Mouse (Mus musculus) right cerebral cortex, postnatal 14 days (tissue): Measurements from ENCODE around the gene Grik4.

Source experiments
- DNase-seq: peaks from one replicate; pipeline ENCODE4 v3.0.0; 2022

Gene Grik4

DNA sequence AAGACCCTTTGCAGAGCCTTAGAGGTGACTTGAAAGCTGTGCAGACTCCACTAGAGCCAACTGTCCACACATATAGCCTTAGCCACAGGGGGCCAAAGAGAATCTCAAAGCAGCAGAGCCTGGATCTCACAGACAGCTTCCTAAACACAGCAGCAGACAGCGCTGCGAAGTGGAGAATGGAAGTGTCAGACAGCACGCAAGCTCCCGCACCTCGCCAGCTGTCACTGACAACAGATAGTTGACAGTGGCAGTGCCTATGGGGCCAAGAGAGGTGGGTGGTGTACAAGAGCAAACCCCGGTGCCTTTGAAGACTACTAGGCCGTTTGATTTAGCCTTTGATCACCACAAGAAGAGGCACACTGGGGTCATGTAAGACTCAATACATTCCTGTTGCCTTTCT, 395.3 kb downstream of the Grik4 start:
- DNase-seq: no peak

GRCm38 (mm10) chr9:42544521-42544920, 399.8 kb downstream of the Grik4 start:
- DNase-seq: no peak

GRCm38 (mm10) chr9:42533491-42533890, 410.8 kb downstream of the Grik4 start:
- no peak for DNase-seq

GRCm38 (mm10) chr9:42533041-42533440, 411.3 kb downstream of the Grik4 start:
- DNase-seq: no peak

DNA sequence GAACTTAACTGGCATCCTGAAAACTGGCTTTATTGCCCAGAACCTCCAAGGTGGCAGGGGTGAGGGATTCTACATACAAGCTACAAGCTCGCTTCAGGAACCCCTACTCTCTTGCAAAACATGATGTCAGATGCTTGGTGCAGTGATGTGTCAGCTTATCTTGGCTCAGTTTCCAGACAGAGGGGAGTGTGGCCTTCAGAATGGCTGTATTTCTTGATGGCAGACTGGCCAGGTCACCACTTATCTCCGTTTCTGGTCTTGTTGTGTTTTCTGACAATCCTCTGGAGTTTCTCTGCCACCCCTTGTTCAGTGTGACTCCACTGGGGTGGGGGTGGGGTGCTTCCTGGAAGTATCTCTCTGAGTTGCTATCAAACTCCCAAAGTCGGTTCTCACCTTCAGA, 412.3 kb downstream of the Grik4 start:
- DNase-seq: no peak

- DNase-seq: peak; percentile 50
Measured at GRCm38 (mm10) chr9:42530221-42531152, 413.8 kb downstream of the Grik4 start.

DNA sequence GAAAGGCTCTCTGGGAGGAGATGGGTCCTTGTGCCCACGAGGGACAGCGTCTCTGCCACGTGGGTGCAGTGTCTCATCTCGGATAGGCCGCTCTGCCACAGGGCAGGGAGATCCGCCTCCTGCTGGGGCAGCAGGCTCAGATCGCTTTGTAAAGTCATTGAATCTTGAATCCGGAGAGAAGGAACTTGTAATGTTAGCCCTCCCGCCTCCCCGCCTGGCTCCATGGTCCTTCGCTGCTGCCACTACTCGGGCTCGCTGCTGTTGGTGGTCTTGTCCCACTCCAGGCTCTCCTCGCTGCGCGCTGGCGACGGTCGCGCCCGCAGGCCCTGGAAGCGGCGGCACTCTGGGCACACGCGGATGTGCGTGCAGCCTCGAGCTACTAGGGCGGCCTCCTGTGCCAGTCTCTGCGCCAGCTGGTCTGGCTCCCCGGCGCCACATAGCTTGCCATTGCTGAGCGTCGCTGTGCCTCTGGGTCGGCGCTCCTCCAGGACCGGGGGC, 423.7 kb downstream of the Grik4 start:
- DNase-seq: peak; percentile 45

DNA sequence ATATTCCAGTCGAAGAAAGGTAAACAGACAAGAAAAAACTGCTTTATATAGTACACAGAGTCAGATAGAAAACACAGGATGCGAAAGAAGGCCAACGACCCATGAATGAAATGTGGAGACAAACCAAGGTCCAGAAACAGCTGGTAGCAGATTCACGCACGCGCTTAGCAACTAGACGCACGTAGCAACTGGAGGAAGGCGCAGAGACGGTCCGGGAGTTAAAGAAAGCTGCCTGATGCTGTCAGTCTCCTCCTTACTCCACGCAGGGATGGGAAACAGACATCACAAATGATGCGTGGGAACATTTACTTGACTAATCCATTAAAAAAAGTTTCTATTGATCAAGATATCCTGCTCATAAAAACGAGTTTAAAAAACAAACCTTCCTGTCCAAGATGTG, 426.1 kb downstream of the Grik4 start:
- no peak for DNase-seq

GRCm38 (mm10) chr9:42513159-42513558, 431.1 kb downstream of the Grik4 start:
- DNase-seq: no peak

- no peak for DNase-seq
Measured at GRCm38 (mm10) chr9:42512312-42512711, 432.0 kb downstream of the Grik4 start.

- no peak for DNase-seq
Measured at GRCm38 (mm10) chr9:42508235-42508634, 436.1 kb downstream of the Grik4 start.

- no peak for DNase-seq
Measured at GRCm38 (mm10) chr9:42507709-42508108, 436.6 kb downstream of the Grik4 start, which contains the start of gene Tbcel. Gene Tbcel, minus strand, starts transcription at chr9:42507809.

DNA sequence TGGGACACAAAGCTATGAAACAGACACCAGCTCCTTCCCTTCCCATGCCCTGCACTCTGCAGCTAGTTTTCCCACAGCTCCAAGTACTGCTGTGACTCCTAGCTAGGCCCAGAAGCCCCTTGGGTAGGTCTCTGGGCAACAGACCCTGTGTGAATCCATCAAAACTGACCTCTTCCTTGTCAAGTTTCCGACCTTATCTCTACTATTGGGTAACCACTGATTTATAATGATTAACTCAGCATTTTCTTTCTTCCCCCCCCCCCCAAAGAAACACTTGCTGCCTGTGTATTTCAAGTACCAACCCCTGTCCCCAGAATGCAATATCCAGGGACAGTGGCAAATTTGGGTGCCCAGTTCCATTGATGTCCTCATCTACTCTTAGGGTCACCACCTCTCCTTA, 437.3 kb downstream of the Grik4 start:
- no peak for DNase-seq

DNA sequence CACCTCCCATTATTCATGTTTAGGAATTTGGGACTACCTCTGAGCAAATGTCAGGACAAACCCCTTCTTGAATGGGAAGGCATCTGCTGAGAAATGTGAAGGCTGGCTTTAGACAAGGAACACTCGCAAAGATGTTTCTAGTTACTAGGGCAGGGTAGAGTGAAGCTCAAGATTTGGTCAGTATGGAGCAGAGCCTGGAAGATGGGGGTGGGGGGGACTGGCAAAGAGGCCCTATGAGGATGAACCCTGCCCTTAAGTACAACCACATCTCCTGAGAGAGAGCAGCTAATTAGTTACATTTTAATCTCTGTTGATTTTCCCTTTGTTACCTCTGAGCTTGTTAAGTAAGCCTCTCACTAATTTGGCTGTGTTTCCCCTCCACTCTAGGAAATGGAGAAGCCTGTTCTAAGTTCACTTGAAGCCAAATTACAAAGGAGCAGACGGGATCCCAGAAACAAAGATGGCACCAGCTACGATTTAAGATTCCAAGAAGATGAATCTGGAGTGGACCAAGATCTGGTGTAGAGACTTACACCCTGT, 439.3 kb downstream of the Grik4 start:
- DNase-seq: no peak

GRCm38 (mm10) chr9:42504559-42504958, 439.7 kb downstream of the Grik4 start:
- no peak for DNase-seq

- DNase-seq: no peak
Measured at GRCm38 (mm10) chr9:42503709-42504108, 440.6 kb downstream of the Grik4 start.

DNA sequence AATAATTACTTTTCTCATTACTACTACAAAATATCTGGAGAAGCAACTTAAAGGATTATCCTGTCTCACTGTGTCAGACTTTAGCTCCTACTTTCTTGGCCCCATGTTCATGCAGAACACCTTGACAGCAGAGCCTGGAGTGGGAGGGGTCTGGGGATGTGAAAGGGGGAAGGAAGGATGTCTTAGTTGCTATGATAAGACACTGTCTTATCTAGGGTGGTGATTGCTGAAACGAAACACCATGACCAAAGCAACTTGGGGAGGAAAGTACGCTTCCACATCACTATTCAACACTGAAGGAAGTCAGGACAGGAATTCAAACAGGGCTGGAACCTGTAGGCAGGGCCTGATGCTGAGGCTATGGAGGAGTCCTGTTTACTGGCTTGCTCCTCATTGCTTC, 448.0 kb downstream of the Grik4 start:
- no peak for DNase-seq

DNA sequence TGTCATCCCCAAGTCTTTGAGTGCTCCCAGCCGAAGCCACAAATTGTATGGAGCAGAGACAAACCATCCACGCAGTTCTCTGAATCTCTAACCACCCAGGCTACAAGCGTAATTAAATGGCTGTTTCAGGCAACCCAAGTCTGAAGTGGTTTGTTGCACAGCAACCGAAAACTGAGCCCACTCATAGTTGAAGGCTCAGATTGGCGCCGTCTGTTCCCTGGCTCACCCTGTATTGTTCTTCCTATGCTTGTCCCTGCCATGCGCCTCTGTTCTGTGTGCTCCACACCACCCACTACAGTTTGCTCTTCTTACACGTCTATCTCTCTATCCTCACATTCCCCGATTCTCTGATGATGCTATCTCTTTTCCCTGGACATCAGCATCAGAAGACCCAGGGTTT, 452.5 kb downstream of the Grik4 start:
- DNase-seq: peak; percentile 32

DNA sequence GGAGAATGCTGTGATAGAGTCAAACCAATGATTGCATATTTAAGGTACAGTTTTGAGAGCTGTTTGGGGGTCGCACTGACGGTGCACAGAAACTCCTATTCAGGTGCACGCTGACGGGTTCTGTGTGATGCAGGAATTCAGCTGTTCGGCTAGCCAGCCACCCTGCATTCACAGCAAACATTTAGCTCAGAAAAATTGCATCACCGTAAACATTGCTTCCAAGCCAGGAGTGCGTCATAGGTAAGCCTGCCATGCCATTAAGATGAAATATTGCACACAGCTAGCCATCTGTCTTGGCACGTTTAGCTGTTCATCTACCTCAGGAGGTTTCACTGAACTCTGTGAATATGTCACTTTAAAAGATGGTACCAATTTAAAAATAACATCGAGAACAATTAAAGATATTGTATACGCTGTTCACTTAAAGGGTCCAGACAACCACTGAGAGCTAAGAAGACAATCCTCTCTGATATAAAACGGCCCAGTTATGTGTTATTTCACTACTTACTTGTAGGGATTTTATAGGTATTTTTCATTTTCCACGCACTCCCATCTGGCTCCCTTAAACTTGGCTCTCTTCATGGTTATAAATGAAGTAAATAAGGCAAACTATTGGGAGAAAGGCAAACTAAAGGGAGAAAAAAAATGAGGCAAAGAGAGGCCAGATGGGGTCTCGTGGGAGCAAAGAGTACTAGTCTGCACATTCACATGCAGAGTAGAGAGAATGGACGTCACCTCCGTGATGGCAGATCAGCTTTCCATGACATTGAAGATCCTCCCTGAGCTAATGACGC, 453.5 kb downstream of the Grik4 start:
- DNase-seq: no peak

DNA sequence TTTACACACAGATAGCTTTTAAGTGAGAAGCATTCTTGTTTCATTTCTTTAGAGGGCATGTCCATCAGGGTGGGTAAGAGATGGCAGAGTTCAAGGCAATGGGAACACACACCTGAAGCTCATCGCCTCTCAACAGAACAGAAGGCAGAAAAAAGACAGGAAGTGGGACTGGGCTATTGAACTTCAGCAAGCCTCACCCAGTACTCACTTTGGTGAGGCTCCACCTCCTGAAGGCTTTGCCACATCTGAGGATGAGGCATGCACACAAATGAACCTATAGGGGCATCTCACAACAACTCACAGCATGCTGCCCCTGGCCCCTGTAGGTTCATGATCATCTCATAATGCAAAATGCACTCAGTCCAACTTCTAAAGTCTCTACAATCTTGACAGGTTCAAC, 456.2 kb downstream of the Grik4 start:
- no peak for DNase-seq

DNA sequence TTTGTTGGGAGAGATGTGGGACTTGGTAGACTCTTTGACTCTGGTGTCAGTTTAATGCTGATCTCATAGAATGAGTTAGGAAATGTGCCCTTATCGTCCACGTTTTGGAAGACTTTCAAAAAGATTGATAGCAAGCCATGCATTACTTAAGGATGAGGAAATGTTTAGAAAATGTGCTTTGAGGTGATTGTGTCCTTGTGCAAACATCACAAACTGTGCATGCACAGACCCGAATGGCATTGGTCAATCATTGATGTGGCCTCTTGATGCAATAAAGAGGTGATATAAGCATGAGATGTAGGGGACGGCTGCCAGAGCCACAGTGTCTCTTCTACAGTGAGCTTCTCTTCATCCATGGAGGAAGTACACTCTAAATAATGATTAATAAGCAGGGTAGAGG, 457.4 kb downstream of the Grik4 start:
- DNase-seq: no peak

DNA sequence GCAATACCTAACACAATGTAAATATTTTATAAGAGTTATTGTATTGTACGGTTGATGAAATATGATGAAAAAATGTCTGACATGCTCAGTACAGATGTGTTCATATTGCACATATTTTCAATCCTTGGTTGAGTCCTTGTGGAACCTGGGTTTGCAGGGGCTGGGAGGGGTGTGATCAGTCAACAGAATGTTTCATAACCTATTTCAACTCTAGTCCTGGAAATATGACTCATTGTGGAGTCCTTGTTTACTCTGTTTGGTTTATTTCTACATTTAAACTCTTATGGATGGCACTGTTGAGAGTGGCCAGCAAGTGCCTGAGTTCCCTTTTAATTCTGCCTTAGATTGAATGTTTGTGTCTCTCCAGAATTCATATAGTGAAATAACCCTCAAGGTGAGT, 459.6 kb downstream of the Grik4 start:
- no peak for DNase-seq

DNA sequence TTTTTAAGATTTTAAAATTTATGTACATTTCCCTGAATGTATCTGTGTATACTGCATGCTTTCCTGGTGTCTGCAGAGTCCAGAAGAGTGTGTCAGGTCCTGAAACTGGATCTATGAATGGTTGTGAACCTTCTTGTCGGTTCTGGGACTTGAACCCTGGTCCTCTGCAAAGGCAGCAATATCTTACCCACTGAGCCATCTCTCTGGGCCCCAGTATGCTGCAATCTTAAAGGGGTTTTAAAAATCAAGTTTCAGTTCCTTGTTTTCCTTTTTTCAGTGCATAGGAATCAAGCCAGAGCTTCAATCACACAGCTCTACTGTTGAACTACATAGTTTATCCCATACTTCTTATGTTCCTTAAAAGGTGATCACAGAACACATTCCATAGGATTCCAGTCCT, 461.3 kb downstream of the Grik4 start:
- no peak for DNase-seq

- DNase-seq: no peak
Measured at GRCm38 (mm10) chr9:42476166-42476565, 468.1 kb downstream of the Grik4 start.
